Comparison of ENCODE assay signal across 8 mouse cellular contexts in genomic region chr2:121452990-121453389, GRCm38 (mm10). TPM values are rescaled to one million over a fixed set of nuclear protein-coding genes. Genes with fewer than 3 reads are reported as not detected.
DNase-seq lines count a peak whose midpoint lies in the region; ATAC-seq and TF ChIP-seq lines count a peak whose summit lies in the region.

Gene Hypk (plus strand): TSS chr2:121453290.

- ATAC-seq in forebrain, embryonic 11.5 days (replicated peaks; ENCODE audit: low FRiP score): no peak
- no peak for ATAC-seq in hematopoietic stem cell, adult 5-6 weeks (replicated peaks in 1 of 2; ENCODE audit: insufficient read depth in 1 of 2, low FRiP score in 2 of 2, low TSS enrichment in 1 of 2, low read depth in 1 of 2, poor library complexity in 2 of 2, severe bottlenecking in 2 of 2)
- no peak for ATAC-seq in liver, embryonic 12.5 days
- ATAC-seq in stomach, postnatal 0 days (ENCODE audit: low FRiP score, low TSS enrichment): no peak

- H3K4me3 ChIP-seq in ES-E14 (ENCODE audit: insufficient read depth in 1 of 2, low read depth in 1 of 2, low read length in 2 of 2, poor library complexity in 1 of 2, severe bottlenecking in 1 of 2): no peak within 1 kb of the TSS
- H3K4me3 ChIP-seq in forebrain, embryonic 11.5 days (ENCODE audit: low read depth, low read length): no peak within 1 kb of the TSS
- no peak within 1 kb of the TSS for H3K4me3 ChIP-seq in liver, embryonic 12.5 days
- no peak within 1 kb of the TSS for H3K4me3 ChIP-seq in stomach, postnatal 0 days (ENCODE audit: low read depth, low read length)

- no peak for TF ChIP-seq EP300 in stomach, postnatal 0 days (optimal IDR thresholded peaks at IDR 0.05)

- no peak within 1 kb of the TSS for H3K27ac ChIP-seq in ES-E14 (ENCODE audit: insufficient read depth, low read depth, low read length, poor library complexity, severe bottlenecking)
- H3K27ac ChIP-seq in forebrain, embryonic 11.5 days (ENCODE audit: low read depth, low read length): no peak within 1 kb of the TSS
- H3K27ac ChIP-seq in liver, embryonic 12.5 days: 0 out of 2 replicates have a peak within 1 kb of the TSS, but pooled peaks have one; percentile 12
- no peak within 1 kb of the TSS; the same call in 1 of the 2 replicates for H3K27ac ChIP-seq in stomach, postnatal 0 days (replicated peaks)

- H3K4me1 ChIP-seq in ES-E14 (ENCODE audit: control insufficient read depth in 2 of 2, insufficient read depth in 2 of 2, low read length in 2 of 2, poor library complexity in 1 of 2): peaks cover 2 to 5% of the 10 kb centered on the region in 2 experiments
- peaks cover 16% of the 10 kb centered on the region for H3K4me1 ChIP-seq in forebrain, embryonic 11.5 days (replicated peaks; ENCODE audit: control insufficient read depth, insufficient read depth, low read length)
- H3K4me1 ChIP-seq in liver, embryonic 12.5 days: peaks cover 49% of the 10 kb centered on the region
- H3K4me1 ChIP-seq in stomach, postnatal 0 days (replicated peaks; ENCODE audit: control insufficient read depth, insufficient read depth): no peaks in the 10 kb centered on the region

- no peak within 1 kb of the TSS for H3K4me2 ChIP-seq in forebrain, embryonic 11.5 days (ENCODE audit: low read depth, low read length, severe bottlenecking)
- no peak within 1 kb of the TSS for H3K4me2 ChIP-seq in liver, embryonic 12.5 days
- no peak within 1 kb of the TSS for H3K4me2 ChIP-seq in stomach, postnatal 0 days (replicated peaks; ENCODE audit: low read depth)

- no peak within 1 kb of the TSS for H3K9ac ChIP-seq in ES-E14 (ENCODE audit: insufficient read depth, low read depth, low read length, poor library complexity, severe bottlenecking)
- H3K9ac ChIP-seq in forebrain, embryonic 11.5 days (ENCODE audit: low read length): no peak within 1 kb of the TSS
- H3K9ac ChIP-seq in liver, embryonic 12.5 days: no peak within 1 kb of the TSS
- H3K9ac ChIP-seq in stomach, postnatal 0 days (ENCODE audit: low read length): no peak within 1 kb of the TSS

- DNase-seq in A20 (ENCODE audit: low read depth, low spot score) (peak; percentile 4), ES-E14 (ENCODE audit: low read depth, low spot score) (no peak)
- no peak for DNase-seq in forebrain, embryonic 11.5 days (ENCODE audit: low spot score)
- no peak for DNase-seq in stomach, postnatal 0 days (ENCODE audit: low spot score)
- DNase-seq in spleen, adult 12 weeks (ENCODE audit: low spot score): no peak
- no peak for DNase-seq in kidney, postnatal 4 days

- H3K9me3 ChIP-seq in ES-E14 (ENCODE audit: control insufficient read depth, insufficient read depth, low read depth, low read length): no peaks in the 10 kb centered on the region
- H3K9me3 ChIP-seq in forebrain, embryonic 11.5 days (ENCODE audit: control insufficient read depth, low read length): no peaks in the 10 kb centered on the region
- H3K9me3 ChIP-seq in liver, embryonic 12.5 days (replicated peaks): no peaks in the 10 kb centered on the region
- no peaks in the 10 kb centered on the region for H3K9me3 ChIP-seq in stomach, postnatal 0 days (ENCODE audit: control insufficient read depth, low read length)

- H3K36me3 ChIP-seq in ES-E14 (ENCODE audit: control insufficient read depth, insufficient read depth, low read length, poor library complexity, severe bottlenecking): peaks cover 15% of the 10 kb centered on the region
- H3K36me3 ChIP-seq in forebrain, embryonic 11.5 days (ENCODE audit: control insufficient read depth, insufficient read depth, low read length): no peaks in the 10 kb centered on the region; the same call in none of the 2 replicates
- peaks cover 40% of the 10 kb centered on the region for H3K36me3 ChIP-seq in liver, embryonic 12.5 days
- no peaks in the 10 kb centered on the region; the same call in 1 of the 2 replicates for H3K36me3 ChIP-seq in stomach, postnatal 0 days (ENCODE audit: control insufficient read depth, insufficient read depth, low read length)

- no peaks in the 10 kb centered on the region for H3K27me3 ChIP-seq in forebrain, embryonic 11.5 days (ENCODE audit: control insufficient read depth, insufficient read depth, low read length)
- no peaks in the 10 kb centered on the region for H3K27me3 ChIP-seq in liver, embryonic 12.5 days (replicated peaks)
- no peaks in the 10 kb centered on the region for H3K27me3 ChIP-seq in stomach, postnatal 0 days (ENCODE audit: control insufficient read depth, insufficient read depth, low read length)

- in situ Hi-C loops in ES-E14 (cut with MboI; ENCODE audit: low sequenced_read_pairs in 2 of 2, unreplicated experiment in 2 of 2): no loop called here

- 90% methylated on average over 4 of the region's 4 CpGs for WGBS in forebrain, embryonic 11.5 days
- 75% methylated on average over 4 of the region's 4 CpGs for WGBS in liver, embryonic 12.5 days (ENCODE audit: insufficient replicate concordance)
- WGBS in stomach, postnatal 0 days: 49% methylated on average over 4 of the region's 4 CpGs

- no peak for TF ChIP-seq CTCF in stomach, postnatal 0 days (IDR thresholded peaks at IDR 0.05; ENCODE audit: low read depth)

TF ChIP-seq in ES-E14, 5 proteins besides CTCF, POLR2A, EP300 and RAD21:
- no peak for TF ChIP-seq CHD2 (IDR thresholded peaks at IDR 0.05; ENCODE audit: low read depth, low read length)
- no peak for TF ChIP-seq HCFC1 (IDR thresholded peaks at IDR 0.05; ENCODE audit: borderline replicate concordance, insufficient read depth, low read length)
- TF ChIP-seq MAFK (IDR thresholded peaks at IDR 0.05; ENCODE audit: insufficient read depth, low read depth, low read length): no peak
- TF ChIP-seq ZNF384 (IDR thresholded peaks at IDR 0.05; ENCODE audit: low read depth, low read length): no peak
- no peak for TF ChIP-seq ZC3H11A (IDR thresholded peaks at IDR 0.05; ENCODE audit: borderline replicate concordance, low read depth, low read length)

RNA-seq across cellular contexts. Expression of gene Hypk, which starts in this region (rescaled TPM):
- 21.5 and 22.0 TPM in 2 replicates for total RNA-seq in ES-E14 (2012; rRNA removed)
- polyA plus RNA-seq in forebrain, embryonic 11.5 days (2014; fragmentation: Nextera tagmentation; extraction: Ambion mirVana): 106 and 123 TPM in 2 replicates
- 98.2 and 124 TPM in 2 replicates for total RNA-seq in hematopoietic stem cell, adult 5-6 weeks (2017)
- polyA plus RNA-seq in liver, embryonic 12.5 days (2016; fragmentation: Nextera tagmentation; extraction: Ambion mirVana): 111 and 127 TPM in 2 replicates
- polyA plus RNA-seq in stomach, postnatal 0 days (2015; fragmentation: Nextera tagmentation; extraction: Ambion mirVana): 75.9 and 82.4 TPM in 2 replicates
